Mouse (Mus musculus) embryonic facial prominence, embryonic 15.5 days (tissue): ENCODE data around the gene Ciao1. TPM values are rescaled to one million over a fixed set of nuclear protein-coding genes. Genes with fewer than 3 reads are reported as not detected.
"Not testable (repeated sequence)": the region's sequence is repeated elsewhere in the genome, so short reads cannot be mapped to it uniquely, and the experiment has no call there.

Experiments used
- ATAC-seq: fragments of 200-750 bp; cut with Nextera tagmentation; 2 replicates; pipeline ENCODE4 v1.8.0; 2017; ENCODE audit warnings: low read depth, moderate TSS enrichment; ENCODE audit not compliant: insufficient number of reproducible peaks, low FRiP score, low TSS enrichment
- H3K27ac ChIP-seq: fragments of 300-500 bp; sonication (generic); replicated peaks from 2 replicates; pipeline ENCODE4 v1.5.1; 2015; ENCODE audit warnings: mild to moderate bottlenecking, inconsistent platforms
- H3K27me3 ChIP-seq: fragments of 300-500 bp; sonication (generic); 2 replicates; pipeline ENCODE4 v1.6.1; 2015; ENCODE audit warnings: inconsistent platforms
- H3K36me3 ChIP-seq: fragments of 300-500 bp; sonication (generic); 2 replicates; pipeline ENCODE4 v1.6.1; 2015; ENCODE audit warnings: mild to moderate bottlenecking, inconsistent platforms
- H3K4me1 ChIP-seq: fragments of 300-500 bp; sonication (generic); 2 replicates; pipeline ENCODE4 v1.6.1; 2015; ENCODE audit warnings: inconsistent platforms
- H3K4me2 ChIP-seq: fragments of 300-500 bp; sonication (generic); replicated peaks from 2 replicates; pipeline ENCODE4 v1.6.1; 2015; ENCODE audit warnings: mild to moderate bottlenecking, inconsistent platforms
- H3K4me3 ChIP-seq: fragments of 300-500 bp; sonication (generic); replicated peaks from 2 replicates; pipeline ENCODE4 v1.5.1; 2015; ENCODE audit warnings: mild to moderate bottlenecking, inconsistent platforms
- H3K9ac ChIP-seq: fragments of 300-500 bp; sonication (generic); 2 replicates; pipeline ENCODE4 v1.6.1; 2015; ENCODE audit warnings: inconsistent platforms
- H3K9me3 ChIP-seq: fragments of 300-500 bp; sonication (generic); replicated peaks from 2 replicates; pipeline ENCODE4 v1.6.1; 2016; ENCODE audit warnings: inconsistent platforms
- WGBS: fragments of 180-500 bp; shearing (Covaris S2); methylation state at CpG from one replicate; pipeline ENCODE4 v1.1.7; 2015; 5-methylcytosine and 5-hydroxymethylcytosine counted together
- polyA plus RNA-seq: library from polyadenylated mRNA; unstranded; fragments of >200 nt; fragmentation: Nextera tagmentation; extraction: Ambion mirVana; gene quantifications from 2 replicates; pipeline ENCODE4 v1.2.1, GENCODE M21; 2015

Gene Ciao1
- polyA plus RNA-seq, 1 experiment from 2014 or later: 65.7 TPM

DNA sequence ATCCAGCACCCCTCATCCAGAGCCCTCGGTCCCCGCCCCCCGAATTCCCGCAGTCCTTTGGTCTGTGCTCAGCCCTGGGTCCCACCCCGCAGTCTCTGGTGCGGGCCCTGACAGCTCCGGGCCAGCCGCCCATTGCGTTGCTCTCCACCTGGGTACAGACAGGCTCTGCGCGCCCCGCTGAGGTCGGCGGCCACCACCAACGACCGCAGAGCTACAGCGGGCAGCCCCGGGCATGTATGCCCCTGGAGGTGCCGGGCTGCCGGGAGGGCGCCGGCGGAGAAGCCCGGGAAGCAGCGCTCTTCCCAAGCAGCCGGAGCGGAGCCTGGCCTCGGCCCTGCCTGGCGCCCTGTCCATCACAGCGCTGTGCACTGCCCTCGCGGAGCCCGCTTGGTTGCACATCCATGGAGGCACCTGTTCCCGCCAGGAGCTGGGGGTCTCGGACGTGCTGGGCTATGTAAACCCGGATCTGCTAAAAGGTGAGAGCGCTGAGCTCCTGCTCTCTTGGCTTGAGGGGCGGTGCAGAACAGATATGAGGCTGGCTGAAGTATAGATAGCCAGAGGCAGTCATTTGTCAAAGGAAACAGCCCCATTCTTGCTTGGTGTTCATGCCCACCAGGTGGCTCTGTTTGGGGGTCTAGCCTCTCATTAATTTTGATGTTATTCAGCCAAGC is 853 bp upstream of the Ciao1 start:
- Histone ChIP-seq H3K27me3 (no peaks in the 10 kb centered on the region), H3K4me3 (peak overlapping the region; percentile 97), H3K9ac (peak overlapping the region; percentile 73), H3K36me3 (peaks cover 31% of the 10 kb centered on the region), H3K4me2 (peak overlapping the region; percentile 96), H3K27ac (peak overlapping the region; percentile 74; the same call in 1 of the 2 replicates), H3K4me1 (peaks cover 22% of the 10 kb centered on the region), H3K9me3 (no peaks in the 10 kb centered on the region)
- peak; percentile 49 for ATAC-seq
- WGBS: under 1% methylated on average over 39 of the region's 39 CpGs

DNA sequence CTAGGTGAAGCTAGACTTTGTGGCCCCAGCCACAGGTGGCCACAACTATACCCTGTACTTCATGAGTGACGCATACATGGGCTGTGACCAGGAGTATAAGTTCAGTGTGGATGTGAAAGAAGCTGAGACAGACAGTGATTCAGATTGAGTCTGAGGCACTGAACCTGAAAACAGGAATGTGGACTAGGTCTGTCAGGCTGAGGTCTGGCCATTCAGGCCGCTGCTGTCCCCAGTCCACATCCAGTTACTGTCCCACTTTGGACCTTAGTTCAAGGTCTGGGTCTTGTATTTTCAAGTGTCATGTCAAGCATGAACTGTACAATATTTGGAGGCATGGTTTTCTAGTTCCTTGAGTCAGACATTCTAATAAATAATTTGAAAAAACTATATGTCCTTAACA is 7.6 kb downstream of the Ciao1 start:
- Histone ChIP-seq H3K4me2 (no peak overlapping the region), H3K4me1 (no peaks in the 10 kb centered on the region), H3K9me3 (no peaks in the 10 kb centered on the region), H3K27ac (no peak overlapping the region), H3K27me3 (no peaks in the 10 kb centered on the region), H3K4me3 (no peak overlapping the region), H3K36me3 (peaks cover 86% of the 10 kb centered on the region), H3K9ac (no peak overlapping the region)
- ATAC-seq: no peak
- 98% methylated on average over 2 of the region's 2 CpGs for WGBS

DNA sequence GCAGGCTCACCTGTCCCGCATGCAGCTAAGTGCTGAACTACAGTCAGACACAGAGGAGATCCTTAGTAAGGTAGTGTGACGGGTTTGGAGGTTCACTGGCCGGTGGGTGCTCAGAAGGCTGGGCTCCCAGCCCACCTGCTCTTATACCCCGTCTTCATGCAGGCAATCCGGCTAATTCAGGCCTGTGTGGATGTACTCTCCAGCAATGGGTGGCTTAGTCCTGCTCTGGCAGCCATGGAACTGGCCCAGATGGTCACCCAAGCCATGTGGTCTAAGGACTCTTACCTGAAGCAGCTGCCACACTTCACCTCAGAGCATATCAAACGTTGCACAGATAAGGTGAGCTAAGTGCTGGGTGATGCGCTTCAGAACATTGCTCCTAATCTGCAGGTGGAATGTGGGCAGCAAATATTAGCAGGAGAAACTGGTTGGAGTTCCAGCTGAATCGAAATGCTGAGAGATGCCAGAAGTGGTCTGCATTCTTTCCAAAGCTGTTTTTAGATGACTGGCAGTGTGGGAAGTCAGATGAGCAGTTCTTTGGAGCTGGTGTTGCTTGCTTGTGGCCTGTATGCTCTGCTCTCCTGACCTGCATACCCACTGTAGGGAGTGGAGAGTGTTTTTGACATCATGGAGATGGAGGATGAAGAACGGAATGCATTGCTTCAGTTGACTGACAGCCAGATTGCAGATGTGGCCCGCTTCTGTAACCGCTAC is 9.6 kb downstream of the Ciao1 start:
- Histone ChIP-seq H3K4me1 (no peaks in the 10 kb centered on the region), H3K4me3 (no peak overlapping the region), H3K36me3 (peaks cover 91% of the 10 kb centered on the region), H3K27me3 (no peaks in the 10 kb centered on the region), H3K4me2 (no peak overlapping the region), H3K9me3 (no peaks in the 10 kb centered on the region), H3K9ac (no peak overlapping the region), H3K27ac (no peak overlapping the region)
- no peak for ATAC-seq
- 95% methylated on average over 11 of the region's 11 CpGs for WGBS

- no peak overlapping the region for H3K4me3 ChIP-seq
- H3K4me2 ChIP-seq: no peak overlapping the region
- H3K4me1 ChIP-seq: no peaks in the 10 kb centered on the region
- no peak overlapping the region for H3K27ac ChIP-seq
- H3K36me3 ChIP-seq: peaks cover 95% of the 10 kb centered on the region
- no peak overlapping the region for H3K9ac ChIP-seq
- 92% methylated on average over 3 of the region's 3 CpGs for WGBS
- ATAC-seq: no peak
- no peaks in the 10 kb centered on the region for H3K9me3 ChIP-seq
- H3K27me3 ChIP-seq: no peaks in the 10 kb centered on the region
Observed at GRCm38 (mm10) chr2:127225261-127225660, 22.4 kb downstream of the Ciao1 start.

DNA sequence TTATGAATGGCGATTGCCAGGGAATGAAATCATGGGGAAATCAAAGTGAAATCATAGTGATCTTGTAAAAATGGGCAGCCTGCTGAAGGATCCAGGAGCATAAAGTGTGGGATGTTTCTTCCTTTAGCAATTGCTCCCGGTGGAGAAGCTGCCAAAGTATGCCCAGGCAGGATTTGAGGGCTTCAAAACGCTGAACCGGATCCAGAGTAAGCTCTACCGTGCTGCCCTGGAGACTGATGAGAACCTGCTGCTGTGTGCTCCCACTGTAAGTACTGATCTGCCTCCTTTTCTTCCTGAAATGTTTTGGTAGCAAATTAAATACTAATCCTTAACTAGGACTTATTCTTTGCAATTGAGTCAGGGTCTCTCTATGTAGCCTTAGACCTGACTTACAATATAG is 29.9 kb downstream of the Ciao1 start:
- H3K4me1 ChIP-seq: no peaks in the 10 kb centered on the region
- H3K27ac ChIP-seq: no peak overlapping the region
- no peak overlapping the region for H3K4me3 ChIP-seq
- no peak for ATAC-seq
- H3K36me3 ChIP-seq: peaks cover 97% of the 10 kb centered on the region
- no peaks in the 10 kb centered on the region for H3K27me3 ChIP-seq
- no peak overlapping the region for H3K4me2 ChIP-seq
- WGBS: 92% methylated on average over 5 of the region's 5 CpGs
- no peak overlapping the region for H3K9ac ChIP-seq
- H3K9me3 ChIP-seq: no peaks in the 10 kb centered on the region

DNA sequence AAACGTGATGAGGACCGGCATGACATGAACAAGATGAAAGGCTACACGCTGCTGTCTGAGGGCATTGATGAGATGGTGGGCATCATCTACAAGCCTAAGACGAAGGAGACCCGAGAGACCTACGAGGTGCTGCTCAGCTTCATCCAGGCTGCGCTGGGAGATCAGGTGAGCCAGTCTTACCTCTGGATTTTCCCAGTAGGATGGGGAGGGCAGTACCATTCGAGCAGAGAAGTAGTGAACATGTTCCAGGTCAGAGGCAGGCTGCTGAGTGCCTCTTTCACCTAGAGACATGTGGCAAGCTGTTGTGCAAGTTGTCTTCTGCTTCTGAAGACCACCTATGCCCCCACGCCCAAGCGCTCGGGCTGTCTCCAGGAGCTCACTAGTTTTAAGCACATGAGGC is 36.9 kb downstream of the Ciao1 start:
- Histone ChIP-seq H3K4me3 (no peak overlapping the region), H3K36me3 (peaks cover 58% of the 10 kb centered on the region), H3K9me3 (no peaks in the 10 kb centered on the region), H3K27ac (no peak overlapping the region), H3K4me2 (no peak overlapping the region), H3K4me1 (peaks cover 10% of the 10 kb centered on the region), H3K27me3 (no peaks in the 10 kb centered on the region), H3K9ac (no peak overlapping the region)
- WGBS: 92% methylated on average over 11 of the region's 11 CpGs
- no peak for ATAC-seq

DNA sequence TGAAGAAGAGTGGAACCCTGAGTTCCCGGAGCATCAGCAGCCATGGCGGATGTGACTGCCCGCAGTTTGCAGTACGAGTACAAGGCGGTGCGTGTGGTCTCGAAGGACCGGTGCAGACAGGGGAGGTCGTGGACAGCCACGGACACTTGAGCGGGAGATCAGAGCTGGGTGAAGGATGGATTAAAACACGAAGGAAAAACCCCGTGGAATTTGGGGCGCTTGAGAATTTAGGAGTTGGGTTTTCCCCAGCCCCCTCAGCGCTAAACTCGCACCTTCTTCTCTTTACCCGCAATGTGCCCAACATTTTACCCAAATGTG is 39.2 kb downstream of the Ciao1 start:
- peak overlapping the region; percentile 77 for H3K9ac ChIP-seq
- H3K4me2 ChIP-seq: peak overlapping the region; percentile 77
- peak overlapping the region; percentile 71 for H3K27ac ChIP-seq
- H3K36me3 ChIP-seq: peaks cover 35% of the 10 kb centered on the region
- peaks cover 10% of the 10 kb centered on the region for H3K4me1 ChIP-seq
- peak overlapping the region; percentile 73 for H3K4me3 ChIP-seq
- no peak; the same call in 1 of the 2 replicates for ATAC-seq
- no peaks in the 10 kb centered on the region for H3K9me3 ChIP-seq
- WGBS: under 1% methylated on average over 17 of the region's 17 CpGs
- H3K27me3 ChIP-seq: no peaks in the 10 kb centered on the region

- Histone ChIP-seq H3K9me3 (no peaks in the 10 kb centered on the region), H3K27me3 (no peaks in the 10 kb centered on the region), H3K36me3 (peaks cover 28% of the 10 kb centered on the region), H3K4me3 (peak within 1 kb of the TSS; percentile 73), H3K9ac (peak within 1 kb of the TSS; percentile 77), H3K27ac (peak within 1 kb of the TSS; percentile 71), H3K4me2 (peak within 1 kb of the TSS; percentile 77), H3K4me1 (peaks cover 10% of the 10 kb centered on the region)
- peak; percentile 96 for ATAC-seq
- 12% methylated on average over 36 of the region's 36 CpGs for WGBS
Observed at GRCm38 (mm10) chr2:127207547-127208451, 39.8 kb downstream of the Ciao1 start, which contains the start of the genes 1810024B03Rik and Snrnp200. Gene 1810024B03Rik, minus strand, starts transcription at chr2:127208280. Gene Snrnp200, plus strand, starts transcription at chr2:127208386.

GRCm38 (mm10) chr2:127206916-127207315 is 40.7 kb downstream of the Ciao1 start:
- H3K27ac ChIP-seq: no peak overlapping the region
- H3K27me3 ChIP-seq: no peaks in the 10 kb centered on the region
- no peak overlapping the region for H3K9ac ChIP-seq
- no peak overlapping the region for H3K4me3 ChIP-seq
- H3K9me3 ChIP-seq: no peaks in the 10 kb centered on the region
- no peak for ATAC-seq
- H3K4me2 ChIP-seq: no peak overlapping the region
- WGBS: 87% methylated on average over 2 of the region's 2 CpGs
- peaks cover 10% of the 10 kb centered on the region for H3K4me1 ChIP-seq
- H3K36me3 ChIP-seq: peaks cover 20% of the 10 kb centered on the region

GRCm38 (mm10) chr2:127205936-127206335 is 41.7 kb downstream of the Ciao1 start:
- H3K27ac ChIP-seq, H3K4me3 ChIP-seq, H3K36me3 ChIP-seq, H3K4me1 ChIP-seq, H3K4me2 ChIP-seq, H3K9me3 ChIP-seq, H3K27me3 ChIP-seq, H3K9ac ChIP-seq, ATAC-seq: not testable (repeated sequence)
- WGBS: 86% methylated on average over 4 of the region's 4 CpGs

- no peaks in the 10 kb centered on the region for H3K9me3 ChIP-seq
- WGBS: 33% methylated on average over 3 of the region's 3 CpGs
- no peak for ATAC-seq
- H3K9ac ChIP-seq: no peak overlapping the region
- H3K27ac ChIP-seq: no peak overlapping the region
- peaks cover 10% of the 10 kb centered on the region for H3K4me1 ChIP-seq
- H3K4me3 ChIP-seq: no peak overlapping the region
- peaks cover 2% of the 10 kb centered on the region; the same call in 1 of the 2 replicates for H3K36me3 ChIP-seq
- H3K4me2 ChIP-seq: no peak overlapping the region
- no peaks in the 10 kb centered on the region for H3K27me3 ChIP-seq
Observed at GRCm38 (mm10) chr2:127204932-127205331, 42.7 kb downstream of the Ciao1 start.
